Mouse (Mus musculus): ENCODE measurements around the gene Allc. TPM values are rescaled to one million over a fixed set of nuclear protein-coding genes. Genes with fewer than 3 reads are reported as not detected.

Allc gene
- total and polyA plus RNA-seq, 3 experiments = 0.85 to 2.2 TPM; not detected in 1

DNA sequence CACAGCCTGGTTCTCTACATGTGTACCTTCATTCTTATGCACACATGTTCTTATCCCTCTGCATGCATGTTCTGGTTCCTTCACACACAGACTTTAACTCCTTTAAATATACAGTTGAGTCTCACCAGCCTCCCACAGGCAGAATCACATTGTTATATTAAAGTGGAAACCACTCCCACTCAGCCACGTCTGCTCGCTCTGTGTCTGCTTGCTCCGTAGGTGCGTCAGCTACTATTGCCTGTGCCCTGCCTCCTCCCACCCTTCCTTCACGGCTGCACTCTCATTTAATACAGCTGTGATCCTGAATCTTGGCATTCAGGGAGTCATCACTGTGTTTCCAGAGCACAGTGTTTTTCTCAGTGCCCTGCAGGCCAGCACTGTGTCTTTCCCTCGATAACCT lies 30.1 kb upstream of the Allc start:
- no peaks in the 10 kb centered on the region for H3K36me3 ChIP-seq (ENCODE audit: control insufficient read depth in 1 of 2, insufficient read depth in 2 of 2, low read length in 2 of 2)
- DNase-seq (ENCODE audit: low read depth, low spot score) = no peak
- no peak overlapping the region for H3K4me3 ChIP-seq (ENCODE audit: control insufficient read depth in 1 of 2, insufficient read depth in 1 of 2, low read depth in 2 of 2, low read length in 2 of 2)
- no peaks in the 10 kb centered on the region for H3K27me3 ChIP-seq (ENCODE audit: control insufficient read depth in 1 of 2, insufficient read depth in 2 of 2, low read length in 2 of 2)
- TF ChIP-seq CTCF (IDR thresholded peaks at IDR 0.05 in 2 of 3, conservative IDR thresholded peaks at IDR 0.05 in 1 of 3; ENCODE audit: control insufficient read depth in 1 of 3, insufficient read depth in 1 of 3, low read depth in 2 of 3, low read length in 3 of 3, poor library complexity in 1 of 3, severe bottlenecking in 1 of 3) = no peak
- TF ChIP-seq ETS1 (IDR thresholded peaks at IDR 0.05; ENCODE audit: low read depth, low read length) = no peak
- no peak for TF ChIP-seq TBP (IDR thresholded peaks at IDR 0.05; ENCODE audit: low read depth, low read length)
- no peak for TF ChIP-seq CHD1 (IDR thresholded peaks at IDR 0.05; ENCODE audit: low read depth, low read length)
- TF ChIP-seq MXI1 (IDR thresholded peaks at IDR 0.05; ENCODE audit: low read depth, low read length) = no peak
- no peak for TF ChIP-seq POLR2AphosphoS2 (IDR thresholded peaks at IDR 0.05; ENCODE audit: low read length)
- TF ChIP-seq SIN3A (IDR thresholded peaks at IDR 0.05; ENCODE audit: low read length) = no peak
- no peak for TF ChIP-seq SMC3 (IDR thresholded peaks at IDR 0.05; ENCODE audit: low read depth, low read length)
- TF ChIP-seq UBTF (IDR thresholded peaks at IDR 0.05; ENCODE audit: borderline replicate concordance, insufficient read depth, low read depth, low read length) = no peak
- no peak for TF ChIP-seq HCFC1 (IDR thresholded peaks at IDR 0.05; ENCODE audit: low read depth, low read length)
- no peak for TF ChIP-seq TAL1 (IDR thresholded peaks at IDR 0.05; ENCODE audit: low read length)
- no peak for TF ChIP-seq CHD2 (IDR thresholded peaks at IDR 0.05; ENCODE audit: low read length)
- H3K9me3 ChIP-seq (replicated peaks; ENCODE audit: insufficient read depth, low read length) = no peaks in the 10 kb centered on the region
- H3K27ac ChIP-seq (ENCODE audit: control insufficient read depth, low read depth, low read length) = no peak overlapping the region
- peaks cover 0 to 5% of the 10 kb centered on the region in 2 experiments; a peak in 1 of 4 replicates for H3K4me1 ChIP-seq (ENCODE audit: control insufficient read depth in 1 of 2, insufficient read depth in 2 of 2, low read length in 2 of 2)
- H3K9ac ChIP-seq (ENCODE audit: control insufficient read depth, low read depth, low read length, poor library complexity, severe bottlenecking) = no peak overlapping the region
- H3K79me2 ChIP-seq (ENCODE audit: control insufficient read depth, insufficient read depth, low read length, poor library complexity) = no peaks in the 10 kb centered on the region

DNA sequence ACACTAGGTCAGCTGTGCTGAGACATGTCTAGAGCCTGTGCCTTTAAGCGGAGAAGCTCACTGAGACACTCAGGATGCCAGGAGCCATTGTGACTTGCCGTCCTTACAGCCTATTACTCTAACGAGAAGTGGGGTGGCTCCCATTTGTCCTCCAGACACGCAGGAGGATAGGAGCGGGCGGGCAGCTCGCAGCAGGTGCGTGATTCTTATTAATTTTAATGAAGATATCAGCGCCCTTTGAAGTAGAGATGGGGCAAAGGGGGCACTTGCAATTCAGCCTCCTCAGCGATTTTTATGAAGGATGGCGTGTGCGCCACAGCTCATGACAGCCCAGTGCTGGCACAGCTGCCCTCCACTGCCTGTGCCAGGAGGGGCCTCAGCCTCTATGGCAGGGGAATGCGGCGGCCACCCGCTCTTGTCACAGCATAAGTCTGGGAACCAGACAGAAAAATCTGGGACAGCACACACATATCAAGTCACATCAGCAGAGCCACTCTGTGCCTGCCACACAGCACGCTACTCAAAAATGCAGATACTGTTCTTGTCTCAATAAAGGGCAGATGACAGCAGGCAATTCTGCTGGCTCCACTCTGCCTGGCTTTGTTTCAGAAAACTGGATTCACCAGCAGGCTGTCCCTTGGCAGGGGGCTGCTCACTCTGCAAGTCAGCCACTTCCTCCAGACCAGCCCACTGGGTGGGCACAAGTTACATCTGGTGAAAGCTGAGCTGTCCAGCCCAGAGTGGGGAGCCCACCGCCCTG lies 25.4 kb upstream of the Allc start:
- Histone ChIP-seq H3K27me3 (ENCODE audit: control insufficient read depth in 1 of 2, insufficient read depth in 2 of 2, low read length in 2 of 2) (no peaks in the 10 kb centered on the region), H3K27ac (ENCODE audit: control insufficient read depth, low read depth, low read length) (no peak overlapping the region), H3K4me3 (ENCODE audit: control insufficient read depth in 1 of 2, insufficient read depth in 1 of 2, low read depth in 2 of 2, low read length in 2 of 2) (no peak overlapping the region), H3K4me1 (ENCODE audit: control insufficient read depth in 1 of 2, insufficient read depth in 2 of 2, low read length in 2 of 2) (no peaks in the 10 kb centered on the region), H3K79me2 (ENCODE audit: control insufficient read depth, insufficient read depth, low read length, poor library complexity) (no peaks in the 10 kb centered on the region), H3K9me3 (replicated peaks; ENCODE audit: insufficient read depth, low read length) (no peaks in the 10 kb centered on the region), H3K9ac (ENCODE audit: control insufficient read depth, low read depth, low read length, poor library complexity, severe bottlenecking) (no peak overlapping the region), H3K36me3 (ENCODE audit: control insufficient read depth in 1 of 2, insufficient read depth in 2 of 2, low read length in 2 of 2) (no peaks in the 10 kb centered on the region)
- TF ChIP-seq MYB (IDR thresholded peaks at IDR 0.05; ENCODE audit: low read depth, low read length) (no peak), POLR2AphosphoS5 (IDR thresholded peaks at IDR 0.05; ENCODE audit: borderline replicate concordance, low read depth, low read length) (no peak), NELFE (IDR thresholded peaks at IDR 0.05; ENCODE audit: low read depth, low read length) (no peak), USF1 (IDR thresholded peaks at IDR 0.05; ENCODE audit: low read depth, low read length) (no peak), EP300 (IDR thresholded peaks at IDR 0.05; ENCODE audit: low read depth in 1 of 2, low read length in 2 of 2) (no peak), CHD1 (IDR thresholded peaks at IDR 0.05; ENCODE audit: low read depth, low read length) (no peak), ZMIZ1 (IDR thresholded peaks at IDR 0.05; ENCODE audit: low read depth, low read length) (no peak), MYC (IDR thresholded peaks at IDR 0.05; ENCODE audit: low read depth, low read length) (no peak), MAX (IDR thresholded peaks at IDR 0.05; ENCODE audit: low read length) (no peak), NRF1 (IDR thresholded peaks at IDR 0.05; ENCODE audit: insufficient read depth, low read depth, low read length, poor library complexity, severe bottlenecking) (no peak), GABPA (IDR thresholded peaks at IDR 0.05; ENCODE audit: low read depth, low read length) (no peak), TAL1 (IDR thresholded peaks at IDR 0.05; ENCODE audit: low read length) (no peak), RCOR1 (IDR thresholded peaks at IDR 0.05; ENCODE audit: low read depth, low read length) (no peak), UBTF (IDR thresholded peaks at IDR 0.05; ENCODE audit: borderline replicate concordance, insufficient read depth, low read depth, low read length) (no peak), ETS1 (IDR thresholded peaks at IDR 0.05; ENCODE audit: low read depth, low read length) (no peak), BHLHE40 (IDR thresholded peaks at IDR 0.05; ENCODE audit: borderline replicate concordance, low read depth, low read length) (no peak), USF2 (IDR thresholded peaks at IDR 0.05; ENCODE audit: borderline replicate concordance in 1 of 2, insufficient read depth in 1 of 2, low read depth in 1 of 2, low read length in 2 of 2) (no peak), ZKSCAN1 (IDR thresholded peaks at IDR 0.05; ENCODE audit: low read depth, low read length) (no peak), MXI1 (IDR thresholded peaks at IDR 0.05; ENCODE audit: low read depth, low read length) (no peak), MAFK (IDR thresholded peaks at IDR 0.05; ENCODE audit: borderline replicate concordance, low read depth, low read length) (no peak)
- DNase-seq (ENCODE audit: low read depth, low spot score) = no peak

Data from MEL (cell line).